Mouse (Mus musculus) heart, adult 2 months (tissue): ENCODE results near the gene Msi2.

Experiments
- CTCF ChIP-seq: fragments of 200-600 bp; IDR thresholded peaks from 2 replicates; pipeline ENCODE4 v1.8.1; 2022; ENCODE audit warnings: antibody characterized with exemption, mild to moderate bottlenecking, moderate library complexity
- EP300 ChIP-seq: fragments of 200-500 bp; IDR thresholded peaks from 2 replicates; pipeline ENCODE4 v1.6.1; 2011; ENCODE audit warnings: low read depth, low read length, control low read depth; ENCODE audit not compliant: insufficient read depth

- no peak for TF ChIP-seq CTCF
- TF ChIP-seq EP300, result no peak
Measured at GRCm38 (mm10) chr11:88485987-88486386, 232.3 kb downstream of the Msi2 start.
